Mouse (Mus musculus) embryonic fibroblast, embryonic 13.5 days (primary cell): ENCODE measurements around the gene Vmac.

Experiments
- CTCF ChIP-seq: IDR thresholded peaks from 2 replicates; pipeline ENCODE4 v1.5.1; 2011; ENCODE audit warnings: mild to moderate bottlenecking, control low read depth, low read length, moderate library complexity, borderline replicate concordance; ENCODE audit not compliant: insufficient read depth
- POLR2A ChIP-seq: IDR thresholded peaks from 2 replicates; pipeline ENCODE4 v1.6.1; 2011; ENCODE audit warnings: low read depth, mild to moderate bottlenecking, control low read depth, low read length, moderate library complexity

DNA sequence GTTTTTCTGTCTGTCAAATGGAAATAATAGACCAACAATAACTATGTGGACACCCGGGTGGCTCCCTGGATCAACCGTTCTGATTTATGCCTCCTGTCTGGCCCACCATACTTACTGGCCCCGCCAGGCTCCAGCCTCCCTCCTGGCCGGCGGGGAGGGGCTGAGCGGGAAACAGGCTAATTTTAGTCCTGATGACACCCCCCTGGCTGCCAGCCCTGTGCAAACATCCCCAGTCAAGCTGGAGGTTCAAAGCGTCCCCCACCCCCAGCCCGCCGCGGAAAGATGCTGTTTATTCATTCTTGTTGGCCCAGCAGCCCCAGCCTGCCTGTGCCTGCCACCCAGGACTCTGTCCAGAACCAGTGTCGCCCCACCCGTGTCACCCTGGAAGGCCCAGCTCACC is 10.3 kb upstream of the Vmac start:
- TF ChIP-seq POLR2A (no peak), CTCF (no peak)
